Comparison of ENCODE assay signal across 15 mouse cellular contexts in genomic region chr2:117446876-117447275, GRCm38 (mm10).
DNase-seq lines count a peak whose midpoint lies in the region; ATAC-seq and TF ChIP-seq lines count a peak whose summit lies in the region.
"Had no signal": no experiment of that assay in that cellular context is flagged by ENCODE, and none has a peak within 500 bp of the region (broad histone marks: within the 10 kb centered on the region; RNA-seq: fewer than 3 reads in every experiment).

No protein-coding gene starts in this region.

- H3K4me2 ChIP-seq in lung, postnatal 0 days (replicated peaks; ENCODE audit: low read depth, low read length) = no peak overlapping the region
- H3K4me2 ChIP-seq: forebrain, embryonic 13.5 days; limb, embryonic 12.5 days; neural tube, embryonic 13.5 days had no signal

- H3K9me3 ChIP-seq in lung, postnatal 0 days (ENCODE audit: low read length) = no peaks in the 10 kb centered on the region
- no peaks in the 10 kb centered on the region for H3K9me3 ChIP-seq in midbrain, embryonic 10.5 days (replicated peaks)
- H3K9me3 ChIP-seq: forebrain, embryonic 13.5 days; limb, embryonic 12.5 days; neural tube, embryonic 13.5 days had no signal

- no peak for ATAC-seq in lung, postnatal 0 days
- ATAC-seq in activated CD4-positive, CD25-positive, alpha-beta regulatory T cell, adult 4 months = peak; percentile 92
- ATAC-seq: forebrain, embryonic 13.5 days had no signal

- no peaks in the 10 kb centered on the region for H3K36me3 ChIP-seq in lung, postnatal 0 days (ENCODE audit: insufficient read depth, low read length)
- H3K36me3 ChIP-seq in midbrain, embryonic 10.5 days = no peaks in the 10 kb centered on the region
- H3K36me3 ChIP-seq: limb, embryonic 12.5 days; neural tube, embryonic 13.5 days had no signal

- no peak overlapping the region for H3K4me3 ChIP-seq in lung, postnatal 0 days (ENCODE audit: low read depth, low read length)
- H3K4me3 ChIP-seq in lung, adult 2 months (replicated peaks; ENCODE audit: extremely low read depth, low read depth, low read length) = no peak overlapping the region
- H3K4me3 ChIP-seq in midbrain, embryonic 10.5 days = no peak overlapping the region
- H3K4me3 ChIP-seq: forebrain, embryonic 13.5 days; limb, embryonic 12.5 days; neural tube, embryonic 13.5 days had no signal

- peak; percentile 5 for DNase-seq in lung, postnatal 0 days (ENCODE audit: low spot score)
- no peak for DNase-seq in lung, adult 2 months
- peak; percentile 78 for DNase-seq in naive thymus-derived CD4-positive, alpha-beta T cell, adult 2 months (ENCODE audit: low read depth)
- DNase-seq in thymus, postnatal 36 days = peak; percentile 68 to 76
- DNase-seq in adrenal gland, adult 8-10 months = no peak
- DNase-seq in midbrain, embryonic 10.5 days (ENCODE audit: low spot score) = no peak
- DNase-seq in ovary, postnatal 14 days (ENCODE audit: low spot score) = no peak
- DNase-seq: adrenal gland, postnatal 14 days; cerebellum, postnatal 25 days; heart, postnatal 14 days had no signal

- TF ChIP-seq EP300 in lung, postnatal 0 days (IDR thresholded peaks at IDR 0.05) = no peak

- no peak overlapping the region for H3K27ac ChIP-seq in lung, postnatal 0 days (ENCODE audit: low read length)
- no peak overlapping the region for H3K27ac ChIP-seq in midbrain, embryonic 10.5 days (replicated peaks)
- H3K27ac ChIP-seq: forebrain, embryonic 13.5 days; kidney, postnatal 0 days; limb, embryonic 12.5 days; neural tube, embryonic 13.5 days had no signal

- H3K4me1 ChIP-seq in lung, postnatal 0 days (ENCODE audit: insufficient read depth, low read depth, low read length) = no peaks in the 10 kb centered on the region
- H3K4me1 ChIP-seq in lung, adult 2 months (ENCODE audit: control insufficient read depth, insufficient read depth, low read length) = no peaks in the 10 kb centered on the region
- H3K4me1 ChIP-seq in midbrain, embryonic 10.5 days = no peaks in the 10 kb centered on the region
- H3K4me1 ChIP-seq: forebrain, embryonic 13.5 days; limb, embryonic 12.5 days; neural tube, embryonic 13.5 days had no signal

- no peak overlapping the region for H3K9ac ChIP-seq in lung, postnatal 0 days (replicated peaks; ENCODE audit: low read depth)
- H3K9ac ChIP-seq: forebrain, embryonic 13.5 days; limb, embryonic 12.5 days; neural tube, embryonic 13.5 days had no signal

- H3K27me3 ChIP-seq in lung, postnatal 0 days (replicated peaks; ENCODE audit: insufficient read depth, low read length) = no peaks in the 10 kb centered on the region
- no peaks in the 10 kb centered on the region for H3K27me3 ChIP-seq in midbrain, embryonic 10.5 days (ENCODE audit: low read depth, poor library complexity, severe bottlenecking)
- H3K27me3 ChIP-seq: forebrain, embryonic 13.5 days; neural tube, embryonic 13.5 days had no signal

- no peak for TF ChIP-seq POLR2A in lung, adult 2 months (IDR thresholded peaks at IDR 0.05; ENCODE audit: borderline replicate concordance, extremely low read depth, low read depth, low read length)

- no peak for TF ChIP-seq CTCF in lung, postnatal 0 days (IDR thresholded peaks at IDR 0.05)
- TF ChIP-seq CTCF in lung, adult 2 months (IDR thresholded peaks at IDR 0.05; ENCODE audit: insufficient read depth, low read length) = no peak

- 73% methylated on average over 4 of the region's 4 CpGs for WGBS in lung, postnatal 0 days
- 63% methylated on average over 4 of the region's 4 CpGs for WGBS in lung, adult 2 months
- 88% methylated on average over 4 of the region's 4 CpGs for WGBS in midbrain, embryonic 10.5 days

Comparison
In these comparisons a context has a peak if more than half of its experiments do, and no peak if none do; other contexts are left out.
1. DNase-seq: peak in lung, postnatal 0 days (single experiment), naive thymus-derived CD4-positive, alpha-beta T cell, adult 2 months (single experiment) and thymus, postnatal 36 days (2 of 2); none in lung, adult 2 months (single experiment), adrenal gland, adult 8-10 months (single experiment), midbrain, embryonic 10.5 days (single experiment) and ovary, postnatal 14 days (single experiment).